Mouse (Mus musculus) bone marrow macrophage, adult 2 months (primary cell): ENCODE data around the gene Rpusd4.

ENCODE experiments used
- CTCF ChIP-seq: IDR thresholded peaks from 2 replicates; pipeline ENCODE4 v1.5.1; 2012; ENCODE audit warnings: low read depth, mild to moderate bottlenecking, low read length, moderate library complexity
- POLR2A ChIP-seq: IDR thresholded peaks from 2 replicates; pipeline ENCODE4 v1.6.1; 2012; ENCODE audit warnings: mild to moderate bottlenecking, low read depth, low read length, borderline replicate concordance

GRCm38 (mm10) chr9:35317233-35317980 is 49.7 kb downstream of the Rpusd4 start:
- TF ChIP-seq POLR2A (no peak), CTCF (no peak)
